Mouse (Mus musculus): ENCODE measurements around the gene Ankrd17. TPM values are rescaled to one million over a fixed set of nuclear protein-coding genes. Genes with fewer than 3 reads are reported as not detected.
"Not testable (repeated sequence)": the region's sequence is repeated elsewhere in the genome, so short reads cannot be mapped to it uniquely, and the experiment has no call there.

Gene Ankrd17
- polyA plus RNA-seq, 1 experiment from 2014 or later = 26.5 TPM

GRCm38 (mm10) chr5:90298396-90298795, 68.0 kb downstream of the Ankrd17 start:
- 96% methylated on average over 11 of the region's 11 CpGs for WGBS
- no peak overlapping the region for H3K4me3 ChIP-seq
- H3K9ac ChIP-seq = no peak overlapping the region
- no peak for ATAC-seq (ENCODE audit: low FRiP score, low read depth)
- no peak overlapping the region for H3K4me2 ChIP-seq
- no peak overlapping the region for H3K27ac ChIP-seq (replicated peaks)
- H3K27me3 ChIP-seq = no peaks in the 10 kb centered on the region
- no peaks in the 10 kb centered on the region for H3K9me3 ChIP-seq
- peaks cover 32% of the 10 kb centered on the region for H3K36me3 ChIP-seq
- no peaks in the 10 kb centered on the region for H3K4me1 ChIP-seq (replicated peaks)

DNA sequence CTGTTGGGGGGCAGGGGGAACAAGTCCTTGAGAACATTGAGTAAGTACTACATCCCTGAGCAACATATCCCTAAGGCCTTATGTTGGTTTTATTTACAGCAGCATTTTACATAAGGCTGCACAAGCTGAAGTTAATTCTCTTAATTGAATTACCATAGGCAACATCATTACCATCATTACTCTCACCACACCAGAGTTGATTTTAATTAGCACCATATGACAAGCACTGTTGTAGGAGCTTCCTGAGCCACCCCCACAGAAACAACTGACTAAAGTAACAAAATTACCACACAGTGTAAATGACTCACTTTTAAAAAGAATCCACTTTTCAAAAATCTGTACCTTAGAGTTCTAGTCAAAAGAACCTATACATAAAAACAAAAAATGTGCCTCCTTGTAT, 76.5 kb downstream of the Ankrd17 start:
- H3K9me3 ChIP-seq = no peaks in the 10 kb centered on the region
- H3K27me3 ChIP-seq = no peaks in the 10 kb centered on the region
- H3K27ac ChIP-seq (replicated peaks) = no peak overlapping the region
- no peaks in the 10 kb centered on the region for H3K4me1 ChIP-seq (replicated peaks)
- no peak overlapping the region for H3K9ac ChIP-seq
- no peak overlapping the region for H3K4me2 ChIP-seq
- peaks cover 70% of the 10 kb centered on the region for H3K36me3 ChIP-seq
- H3K4me3 ChIP-seq = no peak overlapping the region
- no peak for ATAC-seq (ENCODE audit: low FRiP score, low read depth)

DNA sequence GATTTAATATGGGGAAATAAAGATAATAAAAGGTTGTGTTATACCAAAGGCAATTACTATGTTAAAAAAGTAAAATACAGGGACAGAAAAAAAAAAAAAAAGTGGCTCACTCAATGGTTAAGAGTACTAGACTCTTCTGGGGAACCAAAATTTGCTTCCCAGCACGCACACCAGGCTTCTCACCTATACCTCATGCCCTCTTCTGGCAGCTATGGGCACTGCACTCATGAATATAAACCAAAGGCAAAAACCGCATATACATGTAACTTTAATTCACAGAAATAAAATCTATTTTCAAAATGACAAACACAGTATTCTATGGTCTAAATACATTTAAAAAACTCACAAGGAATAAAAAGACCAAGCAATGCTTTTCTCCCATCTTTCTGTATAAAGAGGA, 79.8 kb downstream of the Ankrd17 start:
- Histone ChIP-seq H3K9ac (no peak overlapping the region), H3K9me3 (no peaks in the 10 kb centered on the region), H3K36me3 (peaks cover 72% of the 10 kb centered on the region), H3K4me1 (replicated peaks) (no peaks in the 10 kb centered on the region), H3K4me2 (no peak overlapping the region), H3K27ac (replicated peaks) (no peak overlapping the region), H3K4me3 (no peak overlapping the region), H3K27me3 (no peaks in the 10 kb centered on the region)
- no peak for ATAC-seq (ENCODE audit: low FRiP score, low read depth)
- WGBS = 81% methylated on average over 2 of the region's 2 CpGs

- H3K4me1 ChIP-seq (replicated peaks) = no peaks in the 10 kb centered on the region
- H3K9me3 ChIP-seq = no peaks in the 10 kb centered on the region
- 88% methylated on average over 1 of the region's 1 CpGs for WGBS
- no peak overlapping the region for H3K4me2 ChIP-seq
- ATAC-seq (ENCODE audit: low FRiP score, low read depth) = no peak
- H3K27me3 ChIP-seq = no peaks in the 10 kb centered on the region
- H3K4me3 ChIP-seq = no peak overlapping the region
- no peak overlapping the region for H3K9ac ChIP-seq
- H3K27ac ChIP-seq (replicated peaks) = no peak overlapping the region
- peaks cover 42% of the 10 kb centered on the region for H3K36me3 ChIP-seq
Measured at GRCm38 (mm10) chr5:90280061-90280460, 86.3 kb downstream of the Ankrd17 start.

GRCm38 (mm10) chr5:90279418-90279817, 87.0 kb downstream of the Ankrd17 start:
- WGBS = 95% methylated on average over 3 of the region's 3 CpGs
- Histone ChIP-seq H3K27ac (replicated peaks) (no peak overlapping the region), H3K27me3 (no peaks in the 10 kb centered on the region), H3K4me3 (no peak overlapping the region), H3K9ac (no peak overlapping the region), H3K9me3 (no peaks in the 10 kb centered on the region), H3K4me1 (replicated peaks) (no peaks in the 10 kb centered on the region), H3K36me3 (peaks cover 37% of the 10 kb centered on the region), H3K4me2 (no peak overlapping the region)
- no peak for ATAC-seq (ENCODE audit: low FRiP score, low read depth)

GRCm38 (mm10) chr5:90277443-90277842, 88.9 kb downstream of the Ankrd17 start:
- no peak overlapping the region for H3K4me3 ChIP-seq
- H3K4me2 ChIP-seq = no peak overlapping the region
- no peaks in the 10 kb centered on the region for H3K9me3 ChIP-seq
- H3K27ac ChIP-seq (replicated peaks) = no peak overlapping the region
- H3K27me3 ChIP-seq = no peaks in the 10 kb centered on the region
- no peak overlapping the region for H3K9ac ChIP-seq
- peaks cover 21% of the 10 kb centered on the region for H3K36me3 ChIP-seq
- 95% methylated on average over 1 of the region's 1 CpGs for WGBS
- no peak for ATAC-seq (ENCODE audit: low FRiP score, low read depth)
- H3K4me1 ChIP-seq (replicated peaks) = no peaks in the 10 kb centered on the region

- Histone ChIP-seq H3K9me3 (no peaks in the 10 kb centered on the region), H3K4me1 (replicated peaks) (no peaks in the 10 kb centered on the region), H3K9ac (no peak overlapping the region), H3K27ac (replicated peaks) (no peak overlapping the region), H3K4me2 (no peak overlapping the region), H3K36me3 (peaks cover 28% of the 10 kb centered on the region), H3K4me3 (no peak overlapping the region), H3K27me3 (no peaks in the 10 kb centered on the region)
- WGBS = 82% methylated on average over 1 of the region's 1 CpGs
- ATAC-seq (ENCODE audit: low FRiP score, low read depth) = no peak
Measured at GRCm38 (mm10) chr5:90274806-90275205, 91.6 kb downstream of the Ankrd17 start.

- not testable (repeated sequence) for ATAC-seq (ENCODE audit: low FRiP score, low read depth); H3K4me2 ChIP-seq; H3K27ac ChIP-seq (replicated peaks); H3K27me3 ChIP-seq; H3K9me3 ChIP-seq; H3K4me3 ChIP-seq; H3K9ac ChIP-seq; H3K4me1 ChIP-seq (replicated peaks)
- H3K36me3 ChIP-seq = peaks cover 71% of the 10 kb centered on the region
- 87% methylated on average over 2 of the region's 2 CpGs for WGBS
Measured at GRCm38 (mm10) chr5:90262230-90262629, 104.1 kb downstream of the Ankrd17 start.

DNA sequence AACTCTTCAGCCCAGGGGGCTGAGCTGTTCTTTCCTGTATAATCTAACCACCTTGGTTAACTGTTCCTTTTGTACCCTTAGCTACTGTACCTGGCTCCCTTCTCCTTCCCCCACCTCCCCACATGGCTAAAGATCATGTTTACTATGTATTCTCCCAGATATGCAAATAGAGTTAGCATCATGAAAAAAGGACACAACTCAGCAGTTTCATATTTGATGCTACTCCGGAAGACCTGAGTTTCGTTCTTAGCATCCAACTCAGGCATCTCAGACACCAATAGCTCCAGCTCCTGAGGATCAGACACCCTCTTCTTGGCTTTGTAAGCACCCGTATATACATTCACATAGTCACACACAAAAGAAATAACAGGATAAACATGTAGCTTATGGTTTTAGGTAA, 109.4 kb downstream of the Ankrd17 start:
- WGBS = over 99% methylated on average over 3 of the region's 3 CpGs
- no peaks in the 10 kb centered on the region for H3K4me1 ChIP-seq (replicated peaks)
- H3K36me3 ChIP-seq = peaks cover 84% of the 10 kb centered on the region
- no peak overlapping the region for H3K4me3 ChIP-seq
- no peaks in the 10 kb centered on the region for H3K9me3 ChIP-seq
- no peak overlapping the region for H3K9ac ChIP-seq
- no peaks in the 10 kb centered on the region for H3K27me3 ChIP-seq
- H3K27ac ChIP-seq (replicated peaks) = no peak overlapping the region
- ATAC-seq (ENCODE audit: low FRiP score, low read depth) = no peak
- no peak overlapping the region for H3K4me2 ChIP-seq

GRCm38 (mm10) chr5:90247503-90247902, 118.9 kb downstream of the Ankrd17 start:
- Histone ChIP-seq H3K4me1 (replicated peaks) (no peaks in the 10 kb centered on the region), H3K27me3 (no peaks in the 10 kb centered on the region), H3K9ac (no peak overlapping the region), H3K4me3 (no peak overlapping the region), H3K27ac (replicated peaks) (no peak overlapping the region), H3K9me3 (no peaks in the 10 kb centered on the region), H3K4me2 (no peak overlapping the region), H3K36me3 (peaks cover 63% of the 10 kb centered on the region)
- ATAC-seq (ENCODE audit: low FRiP score, low read depth) = no peak

DNA sequence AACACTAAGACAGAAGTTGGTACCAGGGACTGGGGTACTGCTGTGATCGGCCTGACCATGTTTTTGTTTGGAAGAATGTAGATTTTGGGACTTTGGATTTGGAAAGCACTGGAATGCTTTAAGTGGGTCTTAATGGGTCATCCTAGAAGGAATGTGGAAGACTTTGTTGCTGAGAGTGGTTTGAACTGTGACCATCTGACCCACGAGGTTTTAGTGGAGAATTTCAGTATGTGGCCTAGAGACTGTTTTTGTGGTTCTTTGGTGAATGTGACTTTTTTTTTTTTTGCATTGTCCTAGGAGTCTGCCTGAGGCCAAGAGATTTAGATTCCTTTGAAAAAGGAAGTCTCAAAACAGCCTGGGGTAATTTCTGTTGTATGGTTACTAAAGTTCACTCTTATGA, 119.4 kb downstream of the Ankrd17 start:
- no peak overlapping the region for H3K4me3 ChIP-seq
- H3K9ac ChIP-seq = no peak overlapping the region
- no peak for ATAC-seq (ENCODE audit: low FRiP score, low read depth)
- H3K27ac ChIP-seq (replicated peaks) = no peak overlapping the region
- peaks cover 64% of the 10 kb centered on the region for H3K36me3 ChIP-seq
- H3K9me3 ChIP-seq = no peaks in the 10 kb centered on the region
- H3K4me1 ChIP-seq (replicated peaks) = no peaks in the 10 kb centered on the region
- 87% methylated on average over 2 of the region's 2 CpGs for WGBS
- H3K4me2 ChIP-seq = no peak overlapping the region
- no peaks in the 10 kb centered on the region for H3K27me3 ChIP-seq

DNA sequence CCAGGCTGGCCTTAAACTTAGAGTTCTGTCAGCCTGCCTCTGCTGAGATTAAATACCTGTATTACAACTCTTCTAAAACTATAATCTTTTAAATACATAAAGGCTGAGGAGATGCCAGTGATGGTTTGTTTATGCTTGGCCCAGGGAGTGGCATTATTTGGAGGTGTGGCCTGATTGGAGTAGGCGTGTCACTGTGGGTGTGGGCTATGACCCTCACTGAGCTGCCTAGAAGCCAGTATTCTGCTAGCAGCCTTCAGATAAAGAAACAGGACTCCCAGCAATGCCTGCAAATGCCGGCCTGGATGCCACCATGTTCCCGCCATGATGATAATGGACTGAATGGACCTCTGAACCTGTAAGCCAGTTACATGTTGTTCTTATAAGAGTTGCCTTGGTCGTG, 119.8 kb downstream of the Ankrd17 start:
- no peak overlapping the region for H3K4me2 ChIP-seq
- H3K9me3 ChIP-seq = no peaks in the 10 kb centered on the region
- 92% methylated on average over 4 of the region's 4 CpGs for WGBS
- no peak overlapping the region for H3K4me3 ChIP-seq
- H3K27me3 ChIP-seq = no peaks in the 10 kb centered on the region
- H3K36me3 ChIP-seq = peaks cover 64% of the 10 kb centered on the region
- no peak for ATAC-seq (ENCODE audit: low FRiP score, low read depth)
- no peak overlapping the region for H3K9ac ChIP-seq
- H3K27ac ChIP-seq (replicated peaks) = no peak overlapping the region
- H3K4me1 ChIP-seq (replicated peaks) = no peaks in the 10 kb centered on the region

- no peak for ATAC-seq (ENCODE audit: low FRiP score, low read depth)
- H3K9ac ChIP-seq = no peak overlapping the region
- WGBS = 81% methylated on average over 4 of the region's 4 CpGs
- no peak overlapping the region for H3K4me2 ChIP-seq
- no peaks in the 10 kb centered on the region for H3K4me1 ChIP-seq (replicated peaks)
- no peak overlapping the region for H3K4me3 ChIP-seq
- no peak overlapping the region for H3K27ac ChIP-seq (replicated peaks)
- no peaks in the 10 kb centered on the region for H3K9me3 ChIP-seq
- H3K36me3 ChIP-seq = peaks cover 55% of the 10 kb centered on the region
- H3K27me3 ChIP-seq = no peaks in the 10 kb centered on the region
Measured at GRCm38 (mm10) chr5:90245416-90245815, 121.0 kb downstream of the Ankrd17 start.
